Mouse (Mus musculus) cerebellum, postnatal 14 days (tissue): Measurements from ENCODE around the gene Adssl1.

Experiments
- DNase-seq, 2 experiments: peaks; one replicate each; pipeline ENCODE4 v3.0.0; 2021; ENCODE audit warnings: mixed read lengths in 2 of 2

The Adssl1 gene

DNA sequence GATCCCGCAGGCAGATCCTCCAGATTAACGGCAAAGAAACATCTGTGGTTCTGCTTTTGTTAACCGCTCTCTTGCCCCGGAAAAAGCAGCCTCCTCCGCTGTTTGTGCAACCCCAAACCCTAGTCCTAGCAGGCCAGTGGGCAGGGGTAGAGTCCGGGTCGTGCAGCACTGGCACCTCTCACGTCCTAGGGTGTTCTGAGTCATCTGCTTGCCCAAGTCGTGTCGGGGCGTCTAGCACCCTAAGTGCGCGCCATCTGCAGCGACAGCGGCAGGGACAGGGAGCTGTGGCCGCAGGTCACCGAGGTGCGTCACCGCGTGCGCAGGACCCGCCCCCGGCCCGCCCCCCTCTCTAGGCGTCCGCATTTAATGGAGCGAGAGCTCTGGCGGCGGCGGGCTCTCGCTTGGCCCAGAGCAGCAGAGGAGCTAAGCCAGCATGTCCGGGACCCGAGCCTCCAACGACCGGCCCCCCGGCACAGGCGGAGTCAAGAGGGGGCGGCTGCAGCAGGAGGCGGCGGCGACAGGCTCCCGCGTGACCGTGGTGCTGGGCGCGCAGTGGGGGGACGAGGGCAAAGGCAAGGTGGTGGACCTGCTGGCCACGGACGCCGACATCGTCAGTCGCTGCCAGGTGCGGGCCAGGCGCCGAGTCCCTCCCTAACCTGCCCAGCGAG is at the start of gene Adssl1:
TSS of gene Adssl1 (plus strand) at position 360 of the 668 bp plus-strand sequence.
- peak; percentile 52 to 56 for DNase-seq

DNA sequence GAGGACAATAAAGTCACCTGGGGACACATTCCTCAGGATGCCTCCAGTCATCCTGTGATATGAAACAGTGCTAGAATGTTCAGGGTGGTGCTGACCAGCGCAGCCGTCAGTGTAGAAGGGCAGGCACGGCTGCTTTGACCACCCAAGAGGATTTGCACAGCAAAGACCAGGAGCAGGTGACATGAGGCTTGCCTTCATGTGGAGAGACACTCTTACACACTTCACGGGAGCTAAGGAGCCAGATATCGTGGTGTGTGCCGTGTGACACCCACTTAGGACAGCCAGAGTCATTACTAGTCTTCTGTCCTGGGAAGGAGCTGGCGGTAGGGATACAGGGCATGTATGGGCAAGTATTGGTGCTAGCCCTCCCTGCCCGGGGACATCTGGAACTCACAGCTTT is 49.7 kb upstream of the Adssl1 start:
- DNase-seq: no peak

- no peak for DNase-seq
These were observed 48.8 kb upstream of the Adssl1 start for GRCm38 (mm10) chr12:112571064-112571463.

DNA sequence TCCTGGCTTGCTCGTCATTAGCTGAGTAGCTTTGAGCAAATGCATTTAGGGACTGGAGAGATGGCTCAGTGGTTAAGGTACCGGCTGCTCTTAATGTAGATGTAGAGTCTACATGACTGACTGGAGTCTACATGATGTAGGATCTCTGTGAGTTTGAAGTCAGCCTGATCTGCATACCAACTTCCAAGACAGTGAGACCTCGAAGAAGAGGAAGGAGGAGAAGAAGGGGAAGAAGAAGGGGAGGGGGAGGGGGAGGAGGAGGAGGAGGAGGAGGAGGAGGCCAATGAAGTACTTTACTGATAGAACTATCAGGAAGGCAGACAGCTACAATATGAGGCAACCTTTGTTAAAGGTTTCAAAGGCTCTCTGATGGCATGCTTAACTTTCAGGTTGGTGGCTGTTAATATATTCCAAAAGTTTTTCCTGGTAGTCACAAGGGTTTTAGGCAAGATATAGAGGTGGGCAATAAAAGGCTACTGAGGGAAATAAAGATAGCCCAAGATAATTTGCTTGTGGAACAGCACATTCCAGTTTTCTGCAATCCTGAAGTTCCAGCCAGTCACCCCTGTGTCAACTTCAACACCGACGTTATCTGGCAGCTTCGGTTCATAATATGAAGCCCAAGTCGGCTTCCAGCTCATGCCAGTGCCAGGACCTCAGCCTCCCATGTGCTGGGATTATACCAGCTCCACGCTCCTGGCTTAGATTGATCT is 44.4 kb upstream of the Adssl1 start:
- DNase-seq: no peak

- no peak for DNase-seq
These were observed 43.5 kb upstream of the Adssl1 start for GRCm38 (mm10) chr12:112576341-112576740.

GRCm38 (mm10) chr12:112576749-112577148 is 43.1 kb upstream of the Adssl1 start:
- no peak for DNase-seq

- DNase-seq: no peak
These were observed 41.4 kb upstream of the Adssl1 start for GRCm38 (mm10) chr12:112578296-112579090.

DNA sequence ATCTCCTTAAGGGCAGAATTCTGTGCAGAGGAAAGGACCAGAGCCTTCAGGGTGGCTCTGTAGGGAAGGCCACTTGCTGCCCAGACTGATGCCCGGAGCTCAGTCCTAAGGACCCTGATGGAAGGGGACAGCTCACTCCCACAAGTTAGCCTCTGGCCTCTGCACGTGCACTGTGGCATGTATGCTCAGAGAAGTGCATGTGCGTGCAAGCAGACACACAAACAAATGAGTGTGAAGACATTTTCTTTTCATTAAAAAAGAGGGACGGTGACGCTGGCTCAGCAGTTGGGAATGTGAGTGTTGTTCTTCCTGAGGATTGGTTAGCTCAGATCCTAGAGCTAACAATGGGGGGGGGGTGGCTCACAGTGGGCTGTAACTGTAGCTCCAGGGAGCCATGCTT is 40.4 kb upstream of the Adssl1 start:
- DNase-seq: no peak

GRCm38 (mm10) chr12:112579926-112580325 is 39.9 kb upstream of the Adssl1 start:
- DNase-seq: no peak

DNA sequence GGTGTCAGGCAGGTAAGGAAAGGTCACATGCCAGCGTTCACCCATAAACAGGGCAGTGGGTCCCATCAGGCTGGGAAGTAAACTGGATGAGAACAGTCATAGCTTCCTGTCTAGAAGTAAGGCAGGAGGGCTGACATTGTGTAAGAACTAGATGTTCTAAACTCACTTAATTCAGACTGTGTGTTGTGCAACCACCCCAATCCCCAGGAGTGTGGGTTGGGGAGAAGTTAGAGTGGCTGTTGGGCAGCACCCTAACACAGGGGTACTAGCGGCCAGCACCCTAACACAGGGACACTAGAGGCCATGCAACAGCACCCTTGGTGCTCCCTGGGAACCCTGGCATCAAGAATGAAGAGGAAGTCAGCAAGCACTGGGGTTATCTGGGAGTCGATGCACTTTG is 38.7 kb upstream of the Adssl1 start:
- no peak for DNase-seq

DNA sequence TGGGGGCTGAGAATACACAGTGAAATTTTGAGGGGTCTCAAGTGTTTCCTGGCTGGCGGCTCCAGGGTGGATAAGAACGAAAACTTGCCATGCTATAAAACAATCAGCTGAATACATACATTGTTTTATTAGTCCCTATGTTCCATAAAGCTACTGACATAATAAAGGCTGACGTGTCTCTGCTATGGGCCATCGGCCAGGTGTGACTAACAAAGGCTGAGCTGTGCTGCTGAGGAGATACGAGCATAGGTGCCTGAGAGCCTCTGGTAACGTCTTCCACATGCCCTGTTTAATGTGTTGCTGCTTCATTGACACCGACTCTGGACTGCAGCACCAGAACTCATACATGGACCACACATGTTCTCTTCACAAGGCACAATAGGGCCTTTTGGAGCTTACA is 34.9 kb upstream of the Adssl1 start:
- no peak for DNase-seq

GRCm38 (mm10) chr12:112585924-112586538 is 33.8 kb upstream of the Adssl1 start:
- peak in 1 of 2 experiments; percentile 31 for DNase-seq

GRCm38 (mm10) chr12:112587125-112588124 is 32.4 kb upstream of the Adssl1 start:
- peak; percentile 70 to 74 for DNase-seq

DNA sequence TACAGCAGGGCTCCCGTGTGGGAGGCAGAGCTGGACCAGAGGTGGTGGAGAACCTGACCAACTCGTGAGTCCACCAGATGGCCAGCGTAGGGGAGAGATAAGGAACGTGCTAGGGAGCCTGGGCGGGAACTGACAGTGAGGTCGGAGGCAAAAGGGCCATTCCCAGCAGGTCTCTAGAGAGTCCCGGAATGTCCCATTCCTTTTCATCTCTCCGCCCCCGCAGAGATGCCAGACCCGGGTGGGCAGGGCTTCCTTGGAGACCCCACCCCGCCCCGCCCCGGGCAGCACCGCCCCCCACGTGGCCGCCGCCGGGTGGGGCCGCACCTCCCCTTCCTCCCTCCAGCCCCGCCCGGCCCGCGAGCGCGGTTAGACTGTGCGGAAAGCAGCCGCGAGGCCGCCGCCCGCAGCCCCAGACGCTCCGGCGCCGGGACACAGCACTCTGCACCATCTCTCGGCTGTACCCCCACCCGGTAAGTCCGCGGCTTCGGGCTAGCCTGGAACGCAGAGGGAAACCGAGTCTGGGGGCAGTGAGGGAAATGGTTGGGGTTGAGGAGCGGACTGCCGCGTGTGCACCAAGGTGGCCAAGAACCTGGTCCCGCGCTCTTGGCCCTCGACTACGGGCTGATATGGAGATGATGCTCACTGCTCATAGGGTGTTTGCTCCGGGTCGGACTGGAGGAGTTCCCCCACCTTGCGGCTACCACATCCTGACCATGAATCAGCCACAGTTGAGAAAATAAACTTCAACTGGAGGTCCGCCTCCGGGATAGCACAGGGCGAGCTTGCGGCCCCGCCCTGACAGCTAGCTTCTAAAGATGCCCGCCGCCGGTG is 31.2 kb upstream of the Adssl1 start, which contains the start of gene Inf2:
TSS of gene Inf2 (plus strand) at position 359 of the 831 bp plus-strand sequence.
- DNase-seq: peak; percentile 55 to 57

DNA sequence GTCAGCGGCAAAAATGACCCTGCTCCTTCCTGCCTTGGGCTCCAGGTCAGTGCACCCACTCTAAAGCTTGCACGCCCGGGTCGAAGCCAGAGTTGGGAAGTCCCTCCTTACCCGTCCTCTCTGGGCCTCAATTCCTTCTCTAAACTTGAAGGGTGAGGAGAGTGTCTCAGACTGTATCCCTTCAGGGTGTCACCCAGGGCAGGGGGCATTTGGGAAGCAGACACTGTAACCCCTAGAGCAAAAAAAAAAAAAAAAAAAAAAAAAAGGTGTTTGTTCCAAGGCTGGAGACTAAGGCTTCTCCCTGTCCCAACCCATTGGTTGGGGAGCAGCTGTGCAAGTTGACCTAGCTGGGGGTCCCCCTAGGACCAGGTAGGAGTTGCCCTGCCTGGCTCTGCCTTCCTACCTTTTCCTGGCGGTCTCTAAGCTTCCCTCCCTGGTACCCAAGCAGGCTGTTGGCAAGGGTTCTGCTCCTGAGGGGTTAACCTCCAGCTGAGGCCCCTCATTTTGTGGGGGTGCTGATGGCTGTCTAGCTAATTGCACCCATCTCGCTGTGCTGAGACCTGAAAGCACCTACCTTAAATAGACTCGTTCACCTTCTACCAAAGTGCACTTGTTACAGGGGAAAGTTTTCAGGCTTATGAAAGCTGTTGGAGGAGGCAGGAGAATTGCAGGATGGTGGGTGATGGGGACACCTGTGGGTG is 30.2 kb upstream of the Adssl1 start:
- no peak for DNase-seq

- peak; percentile 86 to 93 for DNase-seq
These were observed 29.1 kb upstream of the Adssl1 start for GRCm38 (mm10) chr12:112590566-112591239.

GRCm38 (mm10) chr12:112591240-112591639 is 28.6 kb upstream of the Adssl1 start:
- no peak for DNase-seq

DNA sequence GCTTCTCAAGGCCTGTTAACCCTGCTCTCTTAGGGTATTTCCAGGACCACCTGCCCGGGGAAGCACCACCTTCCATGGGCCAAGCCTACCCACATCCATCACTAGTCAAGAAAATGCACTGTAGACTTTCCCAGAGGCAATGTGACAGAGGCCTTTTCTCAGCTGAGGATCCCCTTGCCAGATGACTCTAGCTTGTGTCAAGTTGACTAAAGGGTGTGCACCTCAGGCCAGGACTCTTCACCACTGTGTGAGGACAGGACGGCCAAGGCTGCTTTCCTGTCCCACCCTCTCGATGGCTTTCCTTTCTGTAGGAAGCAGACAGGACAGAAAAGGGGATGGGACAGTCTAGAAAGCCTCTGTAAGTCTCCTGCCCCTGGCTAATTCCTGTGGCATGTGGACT is 28.1 kb upstream of the Adssl1 start:
- no peak for DNase-seq

GRCm38 (mm10) chr12:112592985-112593734 is 26.7 kb upstream of the Adssl1 start:
- DNase-seq: no peak
